16 mouse cellular contexts compared by ENCODE assay signal in the genomic region with DNA sequence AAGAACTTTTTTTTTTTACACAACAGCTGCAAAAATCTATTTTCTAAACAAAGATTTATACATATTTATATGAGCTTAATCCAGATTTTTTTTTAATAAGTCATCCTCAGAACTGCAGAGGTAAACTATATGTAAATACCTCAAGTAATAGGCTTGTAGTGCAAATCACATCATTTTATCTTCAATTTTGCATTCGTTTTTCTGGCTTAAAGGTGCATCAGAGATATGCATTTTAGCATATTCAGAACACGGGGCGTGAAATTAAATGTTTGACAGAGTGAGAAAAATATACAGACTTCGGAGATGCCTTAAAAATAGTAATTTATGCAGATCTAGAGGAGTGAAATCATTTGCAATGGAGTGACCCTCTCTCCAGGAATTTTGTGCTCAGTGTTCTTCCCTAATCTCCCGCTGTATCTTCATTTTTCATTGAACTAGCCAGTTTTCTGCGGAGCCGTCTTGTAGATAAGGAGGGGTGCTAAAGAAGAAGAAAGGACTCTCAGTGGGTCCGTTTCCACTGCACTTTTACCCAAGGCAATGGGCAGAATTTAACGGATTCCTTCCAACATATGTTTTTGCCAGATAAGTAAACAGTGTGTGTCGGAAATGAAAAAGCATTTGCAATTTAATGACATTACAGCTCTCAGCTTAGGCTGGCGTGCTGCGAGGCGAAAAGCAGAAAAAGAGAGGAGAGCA. TPM values are rescaled to one million over a fixed set of nuclear protein-coding genes. Genes with fewer than 3 reads are reported as not detected.
A peak's percentile ranks its signal among the peaks of the same experiment; 100 is the strongest.
DNase-seq lines count a peak whose midpoint lies in the region; ATAC-seq and TF ChIP-seq lines count a peak whose summit lies in the region.
"Had no signal": no experiment of that assay in that cellular context is flagged by ENCODE, and none has a peak within 500 bp of the region (broad histone marks: within the 10 kb centered on the region; RNA-seq: fewer than 3 reads in every experiment).

No protein-coding gene starts in this region.

- no peak overlapping the region for H3K4me3 ChIP-seq in forebrain, embryonic 11.5 days (ENCODE audit: low read depth, low read length)
- no peak overlapping the region for H3K4me3 ChIP-seq in forebrain, embryonic 10.5 days
- H3K4me3 ChIP-seq in stomach, embryonic 16.5 days (replicated peaks; ENCODE audit: low read length): no peak overlapping the region
- no peak overlapping the region for H3K4me3 ChIP-seq in stomach, postnatal 0 days (ENCODE audit: low read depth, low read length)
- no peak overlapping the region for H3K4me3 ChIP-seq in neural tube, embryonic 15.5 days (replicated peaks)
- H3K4me3 ChIP-seq: embryonic facial prominence, embryonic 10.5 days; heart, embryonic 13.5 days; kidney, embryonic 15.5 days had no signal

- DNase-seq in forebrain, embryonic 11.5 days (ENCODE audit: low spot score): no peak
- DNase-seq in forebrain, embryonic 10.5 days (ENCODE audit: extremely low spot score, low spot score): no peak
- DNase-seq in stomach, postnatal 0 days (ENCODE audit: low spot score): no peak
- DNase-seq in left cerebral cortex, postnatal 25 days (ENCODE audit: low spot score in 2 of 2): no peak
- no peak for DNase-seq in gastrocnemius, postnatal 14 days
- DNase-seq: adrenal gland, adult 2 months; cerebellum, postnatal 10 days; gastrocnemius, postnatal 36 days; lung, adult 2 months had no signal

- H3K27ac ChIP-seq in forebrain, embryonic 11.5 days (ENCODE audit: low read depth, low read length): no peak overlapping the region
- no peak overlapping the region for H3K27ac ChIP-seq in forebrain, embryonic 10.5 days
- H3K27ac ChIP-seq in stomach, embryonic 16.5 days (ENCODE audit: low read length): no peak overlapping the region
- H3K27ac ChIP-seq in stomach, postnatal 0 days (replicated peaks): no peak overlapping the region
- H3K27ac ChIP-seq in neural tube, embryonic 15.5 days (replicated peaks): no peak overlapping the region
- H3K27ac ChIP-seq: embryonic facial prominence, embryonic 10.5 days; heart, embryonic 13.5 days; kidney, embryonic 15.5 days had no signal

- intact Hi-C loops in left cerebral cortex, postnatal 25 days (cut with DNase I): loop anchor here (2.0 kb wide), 1 partner anchor 40 kb away; no protein-coding TSS in a partner anchor
- intact Hi-C loops in gastrocnemius, postnatal 14 days (cut with DNase I; ENCODE audit: low total_unique reads): no loop called here

- no peak for TF ChIP-seq CTCF in stomach, postnatal 0 days (IDR thresholded peaks at IDR 0.05; ENCODE audit: low read depth)

- peaks cover 3% of the 10 kb centered on the region; the same call in 1 of the 2 replicates for H3K4me1 ChIP-seq in forebrain, embryonic 11.5 days (replicated peaks; ENCODE audit: control insufficient read depth, insufficient read depth, low read length)
- peaks cover 27% of the 10 kb centered on the region for H3K4me1 ChIP-seq in forebrain, embryonic 10.5 days
- no peaks in the 10 kb centered on the region for H3K4me1 ChIP-seq in stomach, embryonic 16.5 days (ENCODE audit: control insufficient read depth, insufficient read depth, low read length)
- H3K4me1 ChIP-seq in stomach, postnatal 0 days (replicated peaks; ENCODE audit: control insufficient read depth, insufficient read depth): no peaks in the 10 kb centered on the region
- H3K4me1 ChIP-seq in neural tube, embryonic 15.5 days: peaks cover 5% of the 10 kb centered on the region; the same call in 1 of the 2 replicates
- H3K4me1 ChIP-seq: heart, embryonic 13.5 days; kidney, embryonic 15.5 days had no signal

- 59% methylated on average over 13 of the region's 13 CpGs for WGBS in forebrain, embryonic 11.5 days
- 64% methylated on average over 13 of the region's 13 CpGs for WGBS in forebrain, embryonic 10.5 days
- 48% methylated on average over 13 of the region's 13 CpGs for WGBS in stomach, embryonic 16.5 days
- 47% methylated on average over 13 of the region's 13 CpGs for WGBS in stomach, postnatal 0 days
- WGBS in neural tube, embryonic 15.5 days: 59% methylated on average over 13 of the region's 13 CpGs

- no peak overlapping the region for H3K9ac ChIP-seq in forebrain, embryonic 11.5 days (ENCODE audit: low read length)
- H3K9ac ChIP-seq in stomach, embryonic 16.5 days (ENCODE audit: low read length): no peak overlapping the region
- H3K9ac ChIP-seq in stomach, postnatal 0 days (ENCODE audit: low read length): no peak overlapping the region
- H3K9ac ChIP-seq in neural tube, embryonic 15.5 days (replicated peaks): no peak overlapping the region
- H3K9ac ChIP-seq: heart, embryonic 13.5 days; kidney, embryonic 15.5 days had no signal

- ATAC-seq in forebrain, embryonic 11.5 days (replicated peaks; ENCODE audit: low FRiP score): no peak
- ATAC-seq in stomach, embryonic 16.5 days (ENCODE audit: insufficient read depth, low FRiP score): no peak
- ATAC-seq in stomach, postnatal 0 days (ENCODE audit: low FRiP score, low TSS enrichment): no peak
- ATAC-seq in megakaryocyte progenitor cell, adult 5-6 weeks (replicated peaks; ENCODE audit: poor library complexity): peak; percentile 66
- ATAC-seq in neural tube, embryonic 15.5 days (ENCODE audit: low FRiP score): no peak

- no peaks in the 10 kb centered on the region for H3K9me3 ChIP-seq in forebrain, embryonic 11.5 days (ENCODE audit: control insufficient read depth, low read length)
- H3K9me3 ChIP-seq in forebrain, embryonic 10.5 days: no peaks in the 10 kb centered on the region
- H3K9me3 ChIP-seq in stomach, embryonic 16.5 days (replicated peaks; ENCODE audit: control insufficient read depth, low read length): no peaks in the 10 kb centered on the region
- H3K9me3 ChIP-seq in stomach, postnatal 0 days (ENCODE audit: control insufficient read depth, low read length): no peaks in the 10 kb centered on the region
- no peaks in the 10 kb centered on the region for H3K9me3 ChIP-seq in neural tube, embryonic 15.5 days (replicated peaks)
- H3K9me3 ChIP-seq: embryonic facial prominence, embryonic 10.5 days; heart, embryonic 13.5 days; kidney, embryonic 15.5 days had no signal

- H3K4me2 ChIP-seq in forebrain, embryonic 11.5 days (ENCODE audit: low read depth, low read length, severe bottlenecking): 0 out of 2 replicates have a peak overlapping the region, but pooled peaks have one; percentile 22
- H3K4me2 ChIP-seq in stomach, embryonic 16.5 days (ENCODE audit: low read depth, low read length): peak overlapping the region; percentile 14; the same call in 1 of the 2 replicates
- H3K4me2 ChIP-seq in stomach, postnatal 0 days (replicated peaks; ENCODE audit: low read depth): no peak overlapping the region
- 0 out of 2 replicates have a peak overlapping the region, but pooled peaks have one; percentile 7 for H3K4me2 ChIP-seq in neural tube, embryonic 15.5 days
- H3K4me2 ChIP-seq: heart, embryonic 13.5 days; kidney, embryonic 15.5 days had no signal

- H3K27me3 ChIP-seq in forebrain, embryonic 11.5 days (ENCODE audit: control insufficient read depth, insufficient read depth, low read length): peaks cover 5% of the 10 kb centered on the region
- H3K27me3 ChIP-seq in forebrain, embryonic 10.5 days (ENCODE audit: poor library complexity, severe bottlenecking): peaks cover 83% of the 10 kb centered on the region
- 0 out of 2 replicates have a peak, but pooled peaks cover 3% of the 10 kb centered on the region for H3K27me3 ChIP-seq in stomach, embryonic 16.5 days (ENCODE audit: control insufficient read depth, insufficient read depth, low read length)
- no peaks in the 10 kb centered on the region for H3K27me3 ChIP-seq in stomach, postnatal 0 days (ENCODE audit: control insufficient read depth, insufficient read depth, low read length)
- H3K27me3 ChIP-seq in neural tube, embryonic 15.5 days (replicated peaks): peaks cover 6% of the 10 kb centered on the region

- TF ChIP-seq EP300 in stomach, postnatal 0 days (optimal IDR thresholded peaks at IDR 0.05): no peak

- H3K36me3 ChIP-seq in forebrain, embryonic 11.5 days (ENCODE audit: control insufficient read depth, insufficient read depth, low read length): no peaks in the 10 kb centered on the region
- no peaks in the 10 kb centered on the region for H3K36me3 ChIP-seq in forebrain, embryonic 10.5 days (replicated peaks)
- no peaks in the 10 kb centered on the region for H3K36me3 ChIP-seq in stomach, embryonic 16.5 days (ENCODE audit: control insufficient read depth, insufficient read depth, low read length)
- H3K36me3 ChIP-seq in stomach, postnatal 0 days (ENCODE audit: control insufficient read depth, insufficient read depth, low read length): no peaks in the 10 kb centered on the region
- no peaks in the 10 kb centered on the region for H3K36me3 ChIP-seq in neural tube, embryonic 15.5 days
- H3K36me3 ChIP-seq: embryonic facial prominence, embryonic 10.5 days; heart, embryonic 13.5 days; kidney, embryonic 15.5 days had no signal

RNA-seq across cellular contexts. Expression of a gene that starts 42.5 kb away (rescaled TPM):
- 21.6 and 23.8 TPM in 2 replicates for polyA plus RNA-seq in forebrain, embryonic 11.5 days (2014; fragmentation: Nextera tagmentation; extraction: Ambion mirVana)
- polyA plus RNA-seq in forebrain, embryonic 10.5 days (2016; fragmentation: Nextera tagmentation; extraction: Ambion mirVana): 7.9 and 8.7 TPM in 2 replicates
- 3.2 and 3.7 TPM in 2 replicates for polyA plus RNA-seq in stomach, embryonic 16.5 days (2015; fragmentation: Nextera tagmentation; extraction: Ambion mirVana)
- 6.8 and 7.9 TPM in 2 replicates for polyA plus RNA-seq in stomach, postnatal 0 days (2015; fragmentation: Nextera tagmentation; extraction: Ambion mirVana)
- total RNA-seq in megakaryocyte progenitor cell, adult 5-6 weeks (2015): not detected in 2 replicates
- total RNA-seq in megakaryocyte progenitor cell, adult 5-6 weeks (2017): not detected in 2 replicates
- polyA plus RNA-seq in neural tube, embryonic 15.5 days (2015; fragmentation: Nextera tagmentation; extraction: Ambion mirVana): 2.8 and 3.7 TPM in 2 replicates
- total RNA-seq in left cerebral cortex, postnatal 25 days (2021): 10 to 100 TPM; 10.2 to 10.5 TPM
- total RNA-seq in gastrocnemius, postnatal 14 days (2021): not detected
- total RNA-seq: adrenal gland, adult 2 months; gastrocnemius, postnatal 36 days had no signal
- polyA plus RNA-seq: spleen, adult 2 months had no signal

RNA-seq across cellular contexts. Expression of a gene that starts 57.4 kb away (rescaled TPM):
- 36.2 and 39.3 TPM in 2 replicates for polyA plus RNA-seq in forebrain, embryonic 11.5 days (2014; fragmentation: Nextera tagmentation; extraction: Ambion mirVana)
- polyA plus RNA-seq in forebrain, embryonic 10.5 days (2016; fragmentation: Nextera tagmentation; extraction: Ambion mirVana): 36.8 and 37.7 TPM in 2 replicates
- 50.1 and 55.3 TPM in 2 replicates for polyA plus RNA-seq in stomach, embryonic 16.5 days (2015; fragmentation: Nextera tagmentation; extraction: Ambion mirVana)
- polyA plus RNA-seq in stomach, postnatal 0 days (2015; fragmentation: Nextera tagmentation; extraction: Ambion mirVana): 38.9 and 40.3 TPM in 2 replicates
- 15.5 and 16.2 TPM in 2 replicates for total RNA-seq in megakaryocyte progenitor cell, adult 5-6 weeks (2015)
- 12.2 and 14.1 TPM in 2 replicates for total RNA-seq in megakaryocyte progenitor cell, adult 5-6 weeks (2017)
- 48.7 and 51.7 TPM in 2 replicates for polyA plus RNA-seq in neural tube, embryonic 15.5 days (2015; fragmentation: Nextera tagmentation; extraction: Ambion mirVana)
- 10 to 100 TPM; 31.5 to 32.2 TPM for total RNA-seq in left cerebral cortex, postnatal 25 days (2021)
- total RNA-seq in gastrocnemius, postnatal 14 days (2021): 10 to 100 TPM; 23.3 to 28.8 TPM
